Mouse (Mus musculus): ENCODE results near the gene Phkb.

Gene Phkb

GRCm38 (mm10) chr8:85937343-85937742 lies 96.6 kb downstream of the Phkb start:
- no peak for DNase-seq (ENCODE audit: extremely low read depth, low read depth)

DNA sequence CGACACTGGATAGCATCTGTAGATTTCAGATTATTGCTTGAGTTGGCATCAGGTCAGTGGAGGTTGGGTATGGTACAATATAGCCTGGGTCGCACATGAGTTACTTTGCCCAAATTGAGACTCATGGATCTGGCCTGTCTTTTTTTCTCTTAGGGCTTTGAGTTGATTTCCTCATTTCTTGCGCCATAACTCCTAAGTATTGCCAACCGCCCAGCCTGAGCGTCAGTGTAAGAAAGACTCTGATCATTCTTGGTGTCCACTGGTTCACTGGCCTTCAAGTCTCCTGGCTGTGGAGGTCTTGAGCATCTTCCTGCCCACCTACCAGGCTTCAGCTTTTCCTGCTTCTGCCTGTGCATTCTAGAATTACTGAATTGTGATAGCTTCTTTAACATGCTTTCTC lies 104.1 kb downstream of the Phkb start:
- no peak for DNase-seq (ENCODE audit: extremely low read depth, low read depth)

DNA sequence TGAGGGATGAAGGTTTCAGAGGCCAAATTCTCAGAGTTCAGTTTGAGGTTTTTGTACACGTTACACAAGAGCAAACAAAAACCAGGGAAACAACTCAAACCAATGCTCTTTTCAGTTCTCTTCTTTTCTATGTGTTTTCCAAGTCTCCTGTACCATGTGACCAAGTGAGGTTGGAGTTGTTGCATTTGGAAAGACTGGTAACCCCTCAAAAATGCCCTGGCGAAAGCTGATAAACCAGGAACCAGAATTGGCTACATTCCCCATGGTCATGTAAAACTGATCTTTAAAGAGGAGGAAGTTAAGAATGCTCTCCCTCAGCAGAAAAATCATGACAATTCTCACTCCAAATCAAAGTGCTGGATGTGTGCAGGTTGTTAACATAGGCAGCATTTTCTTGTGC lies 117.6 kb downstream of the Phkb start:
- DNase-seq (ENCODE audit: extremely low read depth, low read depth): no peak

DNA sequence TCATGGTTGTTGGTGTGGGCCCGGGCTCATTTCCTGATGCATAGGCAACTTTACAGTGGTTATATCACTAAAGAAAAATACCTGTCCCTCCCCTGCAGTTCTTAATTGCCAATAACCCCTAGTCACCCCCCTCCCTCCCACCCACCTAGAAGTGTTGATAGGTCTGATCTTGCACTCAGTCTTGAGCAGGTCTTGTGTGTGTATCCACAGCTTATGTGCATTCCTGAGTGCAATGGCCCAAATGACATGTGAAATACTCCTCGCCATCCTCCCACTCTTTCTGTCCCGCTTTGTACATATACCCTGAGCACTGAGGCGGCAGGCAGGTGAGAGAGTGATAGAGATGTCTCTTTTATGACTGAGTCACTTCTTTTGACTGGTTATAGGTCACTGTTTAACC lies 119.1 kb downstream of the Phkb start:
- DNase-seq (ENCODE audit: extremely low read depth, low read depth): no peak

DNA sequence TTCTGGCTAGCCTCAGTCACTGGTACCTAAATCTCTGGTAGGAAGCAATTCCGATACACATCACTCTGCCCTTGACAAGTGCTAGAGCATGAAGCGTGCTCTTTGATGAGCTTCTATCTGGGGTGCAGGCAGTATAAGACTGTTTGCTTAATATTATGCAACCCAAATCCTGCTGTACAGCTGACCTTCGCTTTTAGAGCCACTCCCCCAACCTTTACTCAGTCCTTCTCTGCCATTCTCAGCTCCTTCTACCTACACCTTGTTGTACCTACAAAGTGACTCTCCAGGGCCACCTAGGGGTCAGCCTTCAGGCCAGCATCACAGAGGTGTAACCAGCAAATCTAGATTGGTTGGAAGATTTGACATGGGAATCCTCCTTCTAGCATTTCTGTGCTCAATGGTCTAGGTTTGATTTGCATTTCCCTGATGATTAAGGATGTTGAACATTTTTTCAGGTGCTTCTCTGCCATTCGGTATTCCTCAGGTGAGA lies 136.9 kb downstream of the Phkb start:
- no peak for DNase-seq (ENCODE audit: extremely low read depth, low read depth)

DNA sequence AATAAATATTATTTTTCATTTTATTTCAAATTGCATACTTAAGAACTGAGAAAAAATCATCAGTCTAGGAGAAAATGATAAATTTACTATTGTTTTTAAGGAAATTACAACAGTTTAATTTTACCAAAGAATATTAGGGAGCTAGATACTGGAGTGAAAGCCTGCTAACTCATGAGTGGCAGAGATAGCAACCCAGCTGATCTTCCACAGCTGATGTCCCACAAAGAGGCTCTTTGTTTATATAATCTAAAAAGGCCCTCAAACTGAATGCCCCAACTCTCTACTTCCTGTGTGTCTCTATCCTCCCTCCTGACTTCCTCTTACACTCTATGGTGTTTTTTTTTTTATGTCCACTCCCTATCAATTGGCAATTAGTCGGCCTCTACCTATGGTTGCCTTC lies 152.2 kb downstream of the Phkb start:
- peak; percentile 35 for DNase-seq (ENCODE audit: extremely low read depth, low read depth)

GRCm38 (mm10) chr8:85993661-85994060 lies 152.9 kb downstream of the Phkb start:
- peak; percentile 47 for DNase-seq (ENCODE audit: extremely low read depth, low read depth)

DNA sequence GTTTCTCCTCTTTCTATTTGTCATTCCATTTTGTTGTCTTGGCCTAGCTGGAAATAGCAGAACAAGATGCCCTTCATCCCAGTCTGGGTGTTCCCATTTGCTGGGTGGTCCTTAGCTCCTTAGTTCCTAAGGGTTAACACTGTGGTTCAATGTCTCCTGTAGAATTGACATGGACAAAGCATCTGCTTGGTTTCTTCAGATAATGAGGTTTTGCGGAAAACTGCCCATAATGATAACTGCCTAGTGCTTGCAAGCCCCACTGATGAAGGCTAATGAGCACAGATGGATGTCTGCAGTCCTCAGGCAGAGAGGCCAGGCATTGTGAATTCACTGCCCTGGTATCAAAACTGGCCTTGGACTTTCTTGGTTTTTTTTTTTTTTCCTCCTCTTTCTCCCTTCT lies 155.2 kb downstream of the Phkb start:
- DNase-seq (ENCODE audit: extremely low read depth, low read depth): no peak

- DNase-seq (ENCODE audit: extremely low read depth, low read depth): no peak
Observed at GRCm38 (mm10) chr8:86006485-86006884, 165.7 kb downstream of the Phkb start.

DNA sequence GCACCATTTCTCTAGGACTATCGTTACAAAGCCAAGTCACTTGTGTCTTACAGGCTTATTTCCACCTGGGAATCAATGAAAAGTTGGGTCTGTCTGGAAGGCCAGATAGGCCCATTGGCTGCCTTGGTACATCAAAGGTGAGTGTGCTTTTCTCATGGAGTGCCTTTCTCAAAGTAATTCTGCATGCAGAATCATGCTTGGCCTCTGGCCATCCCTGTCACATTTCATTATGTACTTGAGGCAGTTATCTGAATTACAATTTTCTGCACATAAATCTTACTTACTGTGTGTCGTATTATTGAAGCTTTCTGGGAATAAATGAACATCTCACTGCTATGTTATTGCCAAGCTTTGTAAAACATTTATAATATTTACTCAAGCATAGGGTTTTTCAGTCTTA lies 176.0 kb downstream of the Phkb start:
- DNase-seq (ENCODE audit: extremely low read depth, low read depth): no peak

- DNase-seq (ENCODE audit: extremely low read depth, low read depth): no peak
Observed at GRCm38 (mm10) chr8:86028646-86029312, 188.0 kb downstream of the Phkb start.

- DNase-seq (ENCODE audit: extremely low read depth, low read depth): no peak
Observed at GRCm38 (mm10) chr8:86029451-86029850, 188.7 kb downstream of the Phkb start.

GRCm38 (mm10) chr8:86034662-86035365 lies 194.1 kb downstream of the Phkb start:
- no peak for DNase-seq (ENCODE audit: extremely low read depth, low read depth)

GRCm38 (mm10) chr8:86035371-86035770 lies 194.6 kb downstream of the Phkb start:
- DNase-seq (ENCODE audit: extremely low read depth, low read depth): no peak

DNA sequence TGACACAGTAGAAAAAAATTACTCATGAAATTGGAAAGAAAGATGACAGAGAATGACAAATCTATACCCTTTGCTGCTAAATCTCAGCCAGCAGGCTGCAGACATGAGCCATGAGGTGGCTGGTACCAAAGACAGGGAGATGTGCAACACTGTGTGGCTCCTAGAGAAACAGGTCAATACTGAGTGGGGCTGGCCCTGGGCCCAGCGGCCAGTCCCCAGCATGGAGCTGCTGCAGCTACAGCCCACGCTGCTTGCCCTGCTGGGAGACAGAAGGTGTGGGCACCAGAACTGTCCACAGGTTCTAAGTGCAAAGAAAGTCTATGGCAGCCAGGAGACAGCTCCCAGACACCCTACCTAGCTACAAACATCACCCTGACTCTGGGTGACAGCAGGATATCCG lies 197.7 kb downstream of the Phkb start:
- DNase-seq (ENCODE audit: extremely low read depth, low read depth): no peak

- DNase-seq (ENCODE audit: extremely low read depth, low read depth): no peak
Observed at GRCm38 (mm10) chr8:86042049-86042448, 201.3 kb downstream of the Phkb start.

- no peak for DNase-seq (ENCODE audit: extremely low read depth, low read depth)
Observed at GRCm38 (mm10) chr8:86050882-86051281, 210.1 kb downstream of the Phkb start.

- DNase-seq (ENCODE audit: extremely low read depth, low read depth): no peak
Observed at GRCm38 (mm10) chr8:86052003-86052402, 211.2 kb downstream of the Phkb start.

- peak; percentile 13 for DNase-seq (ENCODE audit: extremely low read depth, low read depth)
Observed at GRCm38 (mm10) chr8:86058618-86059017, 217.9 kb downstream of the Phkb start.

DNA sequence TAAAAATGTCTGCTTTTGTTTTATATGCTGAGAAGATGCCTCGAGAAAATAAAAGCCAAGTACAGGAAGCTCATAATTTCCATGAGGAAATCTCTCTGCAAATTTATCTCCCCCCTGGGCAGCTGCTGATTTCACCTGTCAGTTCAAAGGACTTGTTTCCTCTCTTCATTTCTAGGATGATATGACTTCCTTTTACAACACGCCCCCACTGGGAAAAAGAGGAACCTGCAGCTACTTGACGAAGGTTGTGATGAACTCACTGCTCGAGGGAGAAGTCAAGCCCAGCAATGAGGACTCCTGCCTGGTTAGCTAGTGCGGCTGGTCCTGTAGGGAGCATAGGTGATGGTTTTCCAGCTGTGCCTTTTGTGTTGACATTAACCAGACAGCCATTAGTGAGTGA lies 218.4 kb downstream of the Phkb start:
- peak; percentile 77 for DNase-seq (ENCODE audit: extremely low read depth, low read depth)

DNA sequence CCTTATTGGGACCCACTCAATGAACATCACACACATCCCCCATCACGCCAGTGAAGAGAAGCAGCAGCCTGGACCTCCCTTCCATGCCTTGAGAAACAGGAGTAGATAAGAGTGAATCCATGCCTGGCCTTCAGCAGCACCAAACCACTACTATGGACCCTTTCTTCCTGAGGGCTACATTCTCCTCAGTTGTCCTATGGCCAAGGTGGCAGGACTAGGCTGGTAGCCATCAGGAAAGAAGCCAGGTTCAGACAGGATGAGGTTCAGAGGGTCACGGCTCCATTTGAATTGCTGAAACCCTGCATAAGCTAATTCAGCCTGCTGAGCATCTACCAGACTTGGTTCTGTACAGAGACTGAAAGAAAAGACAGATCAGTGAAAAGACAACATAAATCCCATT lies 222.7 kb downstream of the Phkb start:
- no peak for DNase-seq (ENCODE audit: extremely low read depth, low read depth)

DNA sequence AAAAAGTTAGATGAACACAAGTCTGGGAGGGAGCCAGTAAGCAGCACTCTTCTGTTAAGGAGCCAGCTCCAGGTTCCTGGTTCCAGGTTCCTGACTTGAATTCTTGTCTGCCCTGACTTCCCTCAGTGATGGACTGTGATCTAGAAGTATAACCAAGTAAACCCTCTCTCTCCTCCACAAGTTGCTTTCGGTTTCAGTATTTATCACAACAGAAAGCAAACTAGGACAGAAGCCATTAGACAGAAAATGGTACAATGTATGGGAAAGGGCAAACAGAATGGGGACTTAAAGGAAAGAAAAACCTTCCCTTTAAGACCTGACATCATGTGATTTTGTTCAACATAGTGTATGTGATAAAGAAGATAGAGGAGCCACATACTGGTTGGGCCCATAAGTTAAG lies 238.7 kb downstream of the Phkb start:
- DNase-seq (ENCODE audit: extremely low read depth, low read depth): no peak

- no peak for DNase-seq (ENCODE audit: extremely low read depth, low read depth)
Observed at GRCm38 (mm10) chr8:86083346-86083745, 242.6 kb downstream of the Phkb start.

Data from MEL-GATA-1-ER (cell line).